Mouse (Mus musculus) layer of hippocampus, adult 9-10 months (tissue): ENCODE measurements around the gene Wdr73.
A peak's percentile ranks its signal among the peaks of the same experiment; 100 is the strongest.

Experiments used
- DNase-seq: peaks from one replicate; pipeline ENCODE4 v3.0.0; 2022; ENCODE audit warnings: low spot score

Wdr73 gene

DNA sequence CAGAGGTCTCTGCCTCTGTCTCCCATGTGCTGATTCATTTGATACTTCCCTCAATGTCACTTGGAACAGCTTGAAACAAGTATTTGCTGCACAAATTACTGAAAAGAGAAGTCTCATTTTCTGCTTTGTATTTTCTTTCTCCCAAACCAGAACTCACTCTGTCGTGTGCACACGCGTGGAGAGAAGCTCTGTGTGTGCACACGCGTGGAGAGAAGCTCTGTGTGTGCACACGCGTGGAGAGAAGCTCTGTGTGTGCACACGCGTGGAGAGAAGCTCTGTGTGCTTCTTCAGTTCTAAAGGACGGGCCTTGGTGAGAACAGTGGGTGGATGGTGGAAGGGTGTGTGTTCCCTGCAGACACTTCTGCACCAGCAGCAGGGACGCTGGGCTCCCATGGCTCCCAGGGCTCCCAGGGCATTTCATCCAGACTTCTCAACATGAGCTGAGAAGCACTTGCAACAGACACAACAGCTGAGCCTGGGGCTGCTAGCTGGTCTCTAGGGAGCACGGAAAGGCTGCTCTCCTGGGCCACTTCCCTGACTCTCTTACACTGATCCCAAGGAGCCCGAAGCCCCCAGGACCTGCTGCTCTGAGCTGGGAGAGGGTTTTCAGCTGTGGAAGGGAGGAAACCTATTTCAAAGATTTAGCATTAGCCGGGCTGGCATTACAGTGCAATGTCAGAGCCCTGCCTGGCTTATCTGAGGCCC is 6.1 kb downstream of the Wdr73 start:
- no peak for DNase-seq

DNA sequence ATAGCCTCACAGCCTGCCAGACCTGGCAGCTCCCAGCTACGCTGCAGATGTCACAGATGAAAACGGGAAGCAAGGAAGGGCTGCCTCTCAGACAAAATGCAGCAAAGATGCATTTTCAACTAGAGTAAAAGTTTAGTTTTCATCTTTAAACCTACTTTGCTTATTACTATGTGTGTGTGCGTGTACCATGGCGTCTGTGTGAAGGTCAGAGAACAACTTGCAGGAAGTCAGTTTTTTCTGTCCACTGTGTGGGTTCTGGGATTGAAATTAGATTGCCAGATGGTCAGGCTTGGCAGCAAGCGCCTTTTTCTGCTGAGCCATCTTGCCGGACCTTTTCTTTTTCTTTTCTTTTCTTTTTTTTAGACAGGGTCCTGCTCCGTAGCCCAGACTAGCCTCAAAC is 6.9 kb downstream of the Wdr73 start:
- DNase-seq, result no peak

DNA sequence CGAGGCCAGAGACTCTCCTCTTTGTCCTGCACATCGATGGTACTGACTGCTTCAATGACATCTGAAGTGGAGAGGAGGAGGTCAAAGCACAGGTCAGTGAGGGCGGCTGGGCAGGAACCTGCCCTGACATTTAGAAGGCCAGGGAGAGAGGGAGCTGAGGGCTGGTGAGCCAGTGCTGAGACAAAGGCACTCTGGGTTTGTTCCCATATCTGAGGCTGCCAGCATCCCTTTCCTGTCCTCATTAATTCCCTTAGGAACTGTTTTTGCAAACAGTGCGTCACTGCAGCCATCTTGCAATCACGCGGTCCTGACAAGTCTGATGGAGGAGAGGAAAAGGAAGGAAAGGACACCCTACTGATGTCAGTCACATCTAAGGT is 7.3 kb downstream of the Wdr73 start:
- no peak for DNase-seq

DNA sequence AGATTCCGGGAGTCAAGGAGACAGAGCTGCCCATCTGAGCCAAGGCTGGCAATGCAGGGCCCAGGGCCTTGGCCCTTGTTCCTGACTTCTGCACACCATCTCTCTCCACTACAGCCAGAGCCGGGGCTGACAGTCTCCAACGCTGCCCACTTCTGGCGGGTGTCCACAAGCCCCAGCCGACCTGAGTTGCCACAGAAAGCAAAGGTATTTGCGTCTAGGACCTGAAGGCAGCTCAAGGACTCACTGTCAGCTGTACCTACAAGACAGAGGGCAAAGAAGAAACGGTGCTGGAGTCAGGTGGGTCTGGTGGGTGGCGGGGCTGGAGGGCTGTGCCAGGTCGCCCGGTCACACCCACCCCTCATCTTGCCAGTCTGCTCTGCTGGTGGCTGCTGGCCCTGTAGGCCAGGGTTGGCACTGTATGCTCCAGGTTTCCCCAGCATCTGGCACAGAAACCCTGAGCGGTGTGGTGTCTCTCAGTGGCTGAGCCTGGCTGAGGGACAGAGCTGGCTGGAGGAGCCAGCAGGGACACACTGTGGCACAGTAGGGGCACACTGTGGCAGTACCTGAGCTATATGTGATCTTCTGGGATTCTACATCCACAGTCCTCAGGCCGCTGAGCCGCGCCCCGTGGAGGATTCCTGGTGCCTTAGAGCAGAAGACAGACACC is 7.8 kb downstream of the Wdr73 start:
- no peak for DNase-seq

DNA sequence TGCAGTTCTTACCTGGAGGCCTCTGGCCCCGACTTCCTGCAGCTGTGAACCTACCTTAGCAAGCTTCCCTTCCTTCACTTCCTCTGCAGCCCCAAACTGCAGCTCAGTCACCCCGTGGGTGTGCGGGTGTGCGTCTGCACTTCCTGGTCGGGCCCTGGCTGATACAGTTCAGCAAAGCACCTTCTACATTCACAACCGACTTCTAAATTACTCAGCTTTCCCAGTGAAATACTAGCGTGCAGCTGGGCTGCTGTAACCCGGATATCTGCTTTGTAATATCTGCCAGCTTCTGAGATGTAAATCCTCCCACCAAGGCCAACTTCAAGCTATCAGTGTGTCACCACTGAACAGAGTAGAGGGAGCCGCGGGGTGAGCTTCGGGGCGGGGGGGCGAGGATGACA is 11.2 kb downstream of the Wdr73 start:
- DNase-seq, result no peak

DNA sequence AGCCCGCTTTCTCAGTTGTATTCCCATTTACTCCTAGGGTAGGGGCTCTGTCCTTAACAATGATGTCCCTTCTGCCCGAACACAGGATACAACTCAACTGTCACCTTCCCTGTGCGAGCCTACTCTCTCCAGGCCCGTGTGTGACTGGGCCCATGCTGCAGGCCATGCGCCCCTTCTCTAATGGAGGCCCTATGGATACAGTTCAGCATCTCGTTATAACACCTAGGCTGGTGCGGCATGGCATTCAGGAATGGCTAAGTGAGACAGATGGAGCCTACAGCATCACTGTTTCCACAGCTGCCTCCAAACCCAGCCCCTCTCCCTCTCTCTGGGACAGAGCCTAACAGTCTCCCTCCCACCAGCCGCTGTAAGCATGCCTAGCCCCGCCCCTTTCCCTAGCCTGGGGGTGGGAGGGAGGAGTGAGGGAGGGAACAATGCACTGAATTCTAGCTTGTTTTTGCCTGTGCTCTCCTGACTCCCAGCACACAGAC is 12.0 kb downstream of the Wdr73 start:
- DNase-seq, result no peak

DNA sequence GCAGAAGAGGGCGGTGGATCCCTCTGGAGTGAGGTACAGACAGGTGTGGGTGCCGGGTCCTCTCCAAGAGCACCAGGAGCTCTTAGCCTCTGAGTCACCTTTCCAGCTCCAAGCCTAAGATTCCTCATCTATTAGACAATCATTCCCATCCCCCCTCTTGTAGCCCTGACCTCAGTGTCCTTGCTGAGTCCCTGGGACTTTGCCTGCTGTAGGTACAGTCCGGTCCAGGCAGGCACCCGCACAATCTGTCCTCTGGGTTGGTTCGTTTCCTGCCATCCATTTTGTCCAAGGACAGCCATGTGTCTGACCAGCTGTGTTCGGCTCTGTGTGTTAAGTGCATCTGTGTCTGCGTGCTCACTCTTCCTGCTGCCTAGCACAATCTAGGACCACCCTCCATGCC is 12.5 kb downstream of the Wdr73 start:
- DNase-seq, result no peak

DNA sequence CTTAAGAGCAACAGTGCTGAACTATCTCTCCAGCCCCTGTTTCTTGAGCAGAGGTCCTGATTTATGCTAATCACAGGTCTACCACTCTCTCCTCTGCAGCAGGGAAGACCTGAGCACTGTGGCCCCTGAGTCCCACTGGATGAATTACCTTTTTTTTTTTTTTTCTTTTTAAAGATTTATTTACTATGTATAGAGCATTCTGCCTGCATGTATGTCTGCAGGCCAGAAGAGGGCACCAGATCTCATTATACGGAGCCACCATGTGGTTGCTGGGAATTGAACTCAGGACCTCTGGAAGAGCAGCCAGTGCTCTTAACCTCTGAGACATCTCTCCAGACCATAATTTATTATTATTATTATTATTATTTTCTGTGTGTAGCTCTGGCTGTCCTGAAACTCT is 15.4 kb downstream of the Wdr73 start:
- DNase-seq, result no peak

DNA sequence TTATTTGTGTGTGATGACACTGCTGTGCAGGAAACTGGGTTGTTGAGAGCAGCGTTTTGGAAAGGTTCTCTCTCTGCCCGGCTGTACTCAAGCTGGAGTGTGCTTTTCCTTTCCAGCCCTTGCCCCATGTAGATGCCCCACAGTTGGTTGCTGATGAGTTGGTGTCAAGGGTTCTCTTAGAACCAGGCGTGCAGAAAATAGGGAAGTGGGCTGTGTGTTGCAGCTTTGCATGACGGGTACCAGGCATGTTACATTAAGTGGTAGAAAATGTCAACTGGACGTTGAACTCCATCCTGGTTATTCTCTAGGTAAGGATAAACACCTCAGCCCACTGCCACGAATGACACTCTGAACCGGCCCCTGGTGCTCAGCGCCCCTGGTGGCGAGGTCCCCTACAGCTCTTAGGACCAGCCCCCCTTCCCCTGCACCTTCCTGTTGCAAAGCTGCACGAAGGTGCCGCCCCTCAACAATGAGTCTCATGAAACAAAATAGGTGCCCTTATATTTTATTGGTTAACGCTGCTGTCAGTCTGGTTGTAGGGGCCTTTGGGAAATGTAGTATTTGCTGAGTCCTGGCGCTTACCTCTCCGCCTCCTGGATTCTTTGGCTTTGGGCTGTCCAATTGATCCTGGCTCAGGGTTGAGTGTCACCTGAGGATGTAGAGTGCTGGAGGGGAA is 18.1 kb downstream of the Wdr73 start:
- DNase-seq, result peak; percentile 59

DNA sequence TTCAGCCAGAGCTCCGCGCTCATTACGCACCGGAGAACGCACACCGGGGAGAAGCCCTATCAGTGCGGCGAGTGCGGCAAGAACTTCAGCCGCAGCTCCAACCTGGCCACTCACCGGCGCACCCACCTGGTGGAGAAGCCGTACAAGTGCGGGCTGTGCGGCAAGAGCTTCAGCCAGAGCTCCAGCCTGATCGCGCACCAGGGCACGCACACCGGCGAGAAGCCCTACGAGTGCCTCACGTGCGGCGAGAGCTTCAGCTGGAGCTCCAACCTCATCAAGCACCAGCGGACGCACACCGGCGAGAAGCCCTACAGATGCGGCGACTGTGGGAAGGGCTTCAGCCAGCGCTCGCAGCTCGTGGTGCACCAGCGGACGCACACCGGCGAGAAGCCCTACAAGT is 25.3 kb downstream of the Wdr73 start:
- DNase-seq, result no peak

DNA sequence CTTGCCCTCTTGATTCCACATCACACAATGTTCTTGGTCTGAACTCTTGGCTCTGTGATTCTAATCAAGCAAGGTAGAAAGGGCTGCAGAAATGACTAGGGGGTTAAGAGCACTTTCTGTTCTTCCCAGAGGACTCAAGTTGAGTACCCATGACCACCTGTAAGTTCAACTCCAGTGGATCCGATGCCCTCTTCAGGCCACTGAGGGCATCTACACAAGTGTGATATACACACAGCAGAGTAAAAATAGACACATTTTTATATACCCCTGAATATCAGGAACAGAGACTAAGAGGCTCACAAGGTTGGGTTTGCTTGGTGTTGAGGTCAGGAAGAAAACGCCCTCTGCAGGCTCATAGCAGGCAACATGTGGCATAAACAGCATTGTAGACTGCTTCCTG is 27.4 kb downstream of the Wdr73 start:
- no peak for DNase-seq

DNA sequence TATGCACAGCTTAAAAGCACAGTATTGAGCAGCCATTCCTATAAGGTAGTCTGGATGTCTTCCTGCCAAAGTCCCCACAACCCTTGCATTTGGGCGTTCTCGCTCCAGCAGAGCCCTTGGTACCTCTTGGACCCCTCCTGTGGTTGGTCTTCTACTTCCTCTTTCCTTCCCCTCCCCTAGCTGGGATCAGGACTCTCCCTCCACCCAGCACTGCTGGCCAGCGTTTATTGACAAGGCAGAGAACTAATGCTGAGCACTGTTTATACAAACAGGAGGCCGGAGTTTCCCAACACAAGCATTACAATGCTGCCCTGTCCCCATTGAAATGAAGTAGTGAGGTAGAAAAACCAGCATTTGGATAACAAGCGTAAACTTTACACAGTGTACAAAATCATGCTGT is 28.0 kb downstream of the Wdr73 start:
- no peak for DNase-seq

DNA sequence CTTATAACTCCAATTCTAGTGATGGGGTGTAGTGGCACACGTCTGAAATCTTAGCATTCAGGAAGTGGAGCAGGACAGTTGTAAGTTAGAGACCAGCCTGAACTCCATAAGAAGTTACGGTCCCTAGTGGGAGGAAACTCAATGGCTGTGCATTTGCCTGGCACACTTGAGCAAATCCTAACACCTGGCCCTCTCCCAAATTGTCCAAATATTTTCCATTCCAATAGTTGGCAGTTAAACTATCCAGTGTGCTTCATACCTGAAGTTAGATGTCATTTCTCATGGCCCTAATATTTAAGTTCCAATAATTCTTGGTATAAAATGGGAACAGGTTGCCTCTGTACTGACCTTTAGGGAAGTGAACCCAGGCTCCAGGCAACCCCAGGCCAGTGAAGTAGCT is 32.4 kb downstream of the Wdr73 start:
- no peak for DNase-seq

DNA sequence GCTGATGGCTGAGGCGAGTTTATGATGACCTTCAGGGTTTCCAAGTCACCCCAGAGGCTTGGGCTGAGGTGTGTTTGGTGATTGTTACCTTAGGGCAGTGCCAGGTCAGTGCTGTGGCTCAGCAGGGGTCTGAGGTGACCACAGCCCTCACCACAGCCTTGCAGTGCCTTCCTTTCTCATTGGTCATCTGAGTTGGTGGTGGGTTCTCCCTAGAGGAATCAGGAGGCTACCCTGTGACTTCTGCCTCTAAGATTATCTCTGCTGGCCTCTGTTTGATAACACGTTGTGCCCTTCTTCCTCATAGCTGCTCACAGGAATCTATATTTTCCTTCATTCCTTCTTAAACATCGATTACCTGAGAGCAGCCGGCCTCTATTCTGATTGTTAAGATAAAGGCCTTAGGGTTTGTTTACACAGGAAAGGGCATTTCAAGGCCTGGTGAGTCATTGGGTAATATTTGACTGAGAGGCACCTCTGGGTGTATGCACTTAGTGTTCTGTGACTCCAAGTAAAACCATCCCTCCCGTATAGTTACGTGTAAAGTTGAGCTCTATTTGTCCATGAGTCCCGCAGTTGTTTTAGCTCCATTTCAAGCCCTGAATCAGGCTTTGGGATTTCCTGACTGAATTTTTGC is 34.4 kb downstream of the Wdr73 start:
- DNase-seq, result no peak

DNA sequence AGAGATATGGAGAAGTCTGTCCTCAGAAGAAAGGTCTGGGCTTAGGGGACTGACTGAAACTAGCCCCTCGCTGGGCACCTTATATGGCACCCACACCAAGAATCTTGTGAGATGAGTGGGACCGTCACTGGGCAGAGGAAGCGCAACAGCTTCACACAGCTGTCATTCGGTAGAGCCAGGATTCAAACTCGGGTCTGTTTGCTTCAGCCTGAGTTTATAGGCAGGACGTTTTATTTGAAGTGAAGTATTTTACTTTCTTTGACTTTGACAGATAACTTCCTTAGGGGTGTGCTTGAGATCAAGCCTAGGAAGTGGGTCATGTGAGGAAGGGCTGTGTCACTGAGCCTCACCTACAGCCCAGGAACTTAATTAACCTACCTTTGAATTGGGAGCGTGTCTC is 35.5 kb downstream of the Wdr73 start:
- no peak for DNase-seq

DNA sequence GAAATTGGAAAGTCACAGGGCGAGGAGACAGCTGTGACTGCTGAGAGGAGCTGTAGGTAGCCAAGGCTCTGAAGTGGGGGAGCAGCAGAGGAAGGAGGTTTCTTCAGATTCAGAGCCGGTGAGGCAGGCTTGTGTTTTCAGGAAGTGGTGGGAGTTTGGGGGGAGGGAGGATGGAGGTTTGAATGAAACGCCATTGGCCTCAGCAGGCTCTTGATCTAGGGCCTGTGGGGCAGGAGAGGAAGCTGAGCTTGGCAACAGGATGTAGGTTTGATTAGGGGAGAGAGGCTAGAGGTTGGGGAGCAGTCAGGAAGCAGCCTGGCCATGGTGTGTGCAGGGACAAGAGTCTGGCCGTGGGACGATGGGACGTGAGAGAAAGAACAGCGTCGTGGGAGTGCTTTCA is 36.2 kb downstream of the Wdr73 start:
- DNase-seq, result no peak

DNA sequence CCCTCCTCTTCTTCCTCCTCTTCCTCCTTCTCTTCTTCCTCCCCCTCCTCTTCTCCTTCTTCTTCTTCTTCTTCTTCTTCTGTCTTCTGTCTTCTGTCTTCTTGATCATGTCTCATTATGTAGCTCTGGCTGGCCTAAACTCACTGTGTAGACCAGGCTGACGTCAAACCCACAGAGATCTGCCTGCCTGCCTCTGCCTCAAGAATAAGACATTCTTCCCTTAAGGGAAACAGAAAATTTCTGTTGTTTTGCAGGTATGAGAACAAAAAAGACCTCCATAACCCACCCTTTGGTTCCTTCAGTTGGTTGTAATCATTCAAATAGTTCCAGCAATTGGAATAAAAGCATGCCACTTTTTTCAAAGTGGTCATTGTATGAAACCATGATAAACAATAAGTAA is 36.9 kb downstream of the Wdr73 start:
- DNase-seq, result no peak

DNA sequence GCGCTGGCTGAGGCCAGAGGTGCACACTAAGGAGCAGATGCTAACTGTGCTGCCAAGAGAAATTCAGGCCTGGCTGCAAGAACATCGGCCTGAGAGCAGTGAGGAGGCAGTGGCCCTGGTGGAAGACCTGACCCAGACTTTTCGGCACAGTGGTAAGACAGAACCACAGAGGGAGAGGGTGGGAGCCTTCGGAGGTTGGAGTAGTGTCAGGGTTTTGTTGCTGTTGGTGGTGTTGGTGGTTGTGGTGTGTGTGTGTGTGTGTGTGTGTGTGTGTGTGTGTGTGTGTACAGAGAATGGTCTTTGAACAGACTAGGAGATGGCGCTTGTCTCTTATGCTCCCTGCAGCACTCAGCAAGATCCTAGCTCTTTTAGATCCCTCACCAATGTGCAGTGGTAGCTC is 37.5 kb downstream of the Wdr73 start:
- no peak for DNase-seq

DNA sequence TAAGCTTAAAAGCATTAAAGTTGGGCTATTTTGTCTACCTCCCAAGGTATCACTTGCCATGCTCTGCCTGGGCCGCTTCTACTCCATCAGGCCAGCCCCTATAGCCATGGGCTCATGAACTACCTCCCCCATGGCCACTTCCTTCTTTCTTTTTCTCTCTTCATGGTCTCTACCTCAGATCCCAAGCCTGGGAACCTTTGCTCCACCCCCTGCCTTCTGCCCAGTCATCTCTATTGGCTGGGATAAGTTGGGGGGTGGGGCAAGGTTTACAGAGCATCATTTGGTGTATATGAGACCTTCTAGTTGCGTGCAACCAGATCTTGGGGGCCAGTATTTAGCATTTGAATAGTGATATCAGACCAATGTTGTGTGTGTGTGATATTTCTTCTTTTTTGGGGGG is 38.6 kb downstream of the Wdr73 start:
- DNase-seq, result no peak

DNA sequence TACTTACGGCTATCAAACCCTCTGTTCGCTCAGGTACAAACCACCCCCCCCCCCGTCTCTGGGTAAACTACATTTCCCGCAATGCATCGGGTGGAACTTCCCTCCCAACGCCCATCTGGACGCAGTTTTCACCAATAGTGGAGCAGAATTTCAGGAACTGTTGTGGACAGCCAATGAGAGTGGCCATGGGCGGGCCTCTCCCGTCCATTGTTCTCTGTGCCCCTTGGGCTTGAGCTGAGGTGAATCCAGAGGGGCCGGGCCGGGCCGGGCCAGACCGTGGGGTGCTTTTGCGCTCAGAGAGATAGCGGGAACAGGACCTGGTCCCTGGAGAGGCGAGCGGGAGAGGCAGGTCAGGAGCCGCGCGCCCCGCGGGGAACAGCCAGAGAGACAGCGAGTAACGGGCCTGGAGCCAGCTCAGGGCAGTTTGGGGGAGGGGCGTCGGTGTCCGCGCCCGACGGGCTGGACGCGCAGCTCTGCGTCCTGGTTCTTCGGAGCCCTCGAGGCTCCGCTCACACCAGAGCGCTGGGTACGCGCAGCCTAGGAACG is 40.3 kb downstream of the Wdr73 start, which contains the start of gene Zscan2:
TSS of gene Zscan2 (plus strand) at position 192 of the 546 bp plus-strand sequence.
- peak; percentile 90 for DNase-seq

DNA sequence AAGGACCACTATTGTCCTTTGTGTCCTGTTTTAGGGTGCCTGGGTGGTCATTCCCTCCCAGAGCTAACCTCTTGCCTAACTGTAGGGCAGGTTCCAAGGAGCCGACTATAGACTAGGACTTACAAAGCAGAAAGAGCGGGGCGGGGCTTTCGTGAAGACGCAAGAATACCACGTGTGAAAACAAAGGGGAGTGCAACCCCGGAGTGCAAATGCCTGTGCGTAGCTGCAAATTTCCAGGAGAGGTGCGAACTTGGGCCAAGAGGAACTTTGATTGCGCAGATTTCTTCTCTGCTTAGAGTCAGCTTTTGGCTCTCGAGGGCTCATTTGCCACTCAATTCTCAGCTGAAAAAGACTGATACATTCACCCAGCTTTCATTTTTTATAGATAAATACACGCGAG is 40.8 kb downstream of the Wdr73 start:
- DNase-seq, result no peak

DNA sequence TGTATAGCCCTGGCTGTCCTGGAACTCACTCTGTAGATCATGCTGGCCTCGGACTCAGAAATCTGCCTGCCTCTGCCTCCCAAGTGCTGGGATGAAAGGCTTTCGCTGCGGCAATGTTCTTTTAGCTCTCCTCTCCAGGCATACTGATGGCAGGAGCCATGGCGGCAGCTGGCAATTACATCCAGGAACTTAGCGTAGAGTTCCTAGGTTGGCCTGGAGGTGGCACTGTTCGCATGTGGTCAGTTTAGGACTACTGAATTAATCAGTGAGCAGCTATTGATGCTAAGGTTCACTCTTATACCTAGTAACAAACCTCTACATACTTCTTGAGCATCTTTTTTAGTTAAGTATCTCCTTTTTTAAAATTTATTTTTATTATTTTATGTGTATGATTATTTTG is 43.9 kb downstream of the Wdr73 start:
- DNase-seq, result peak; percentile 77

DNA sequence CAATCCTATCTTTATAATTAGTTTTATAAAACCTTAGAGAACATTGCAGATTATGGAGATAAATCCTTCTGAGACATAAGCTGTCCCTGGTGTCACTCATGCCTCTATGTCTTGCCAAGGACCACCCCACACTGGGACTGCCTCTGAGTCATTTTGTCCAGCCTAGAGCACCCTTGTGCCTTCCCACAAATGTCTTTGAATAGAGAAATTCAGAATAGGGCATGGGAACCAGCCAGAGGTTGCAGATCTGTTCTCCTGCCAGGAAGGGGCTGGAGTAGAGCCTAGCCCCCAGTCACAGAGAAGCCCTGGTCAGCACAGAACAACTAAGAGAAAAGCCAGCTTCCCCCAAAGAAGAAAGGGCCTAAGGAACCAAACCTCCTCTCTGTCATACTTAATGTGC is 45.8 kb downstream of the Wdr73 start:
- DNase-seq, result no peak
